Mouse (Mus musculus): ENCODE results near the gene Bcl2a1a. TPM values are rescaled to one million over a fixed set of nuclear protein-coding genes. Genes with fewer than 3 reads are reported as not detected.
"Not testable (repeated sequence)": the region's sequence is repeated elsewhere in the genome, so short reads cannot be mapped to it uniquely, and the experiment has no call there.

Gene Bcl2a1a
- 1.1 and 1.2 TPM in 2 replicates for polyA plus RNA-seq (2014; fragmentation: Nextera tagmentation; extraction: Ambion mirVana)

- not testable (repeated sequence) for H3K27ac ChIP-seq (replicated peaks; ENCODE audit: low read depth, low read length); H3K27me3 ChIP-seq (replicated peaks; ENCODE audit: control insufficient read depth, insufficient read depth, low read length); H3K9me3 ChIP-seq (ENCODE audit: control insufficient read depth, low read length); H3K36me3 ChIP-seq (ENCODE audit: control insufficient read depth, insufficient read depth, low read length); DNase-seq (ENCODE audit: low spot score); H3K9ac ChIP-seq (ENCODE audit: low read depth, low read length); ATAC-seq (ENCODE audit: low read depth); H3K4me3 ChIP-seq (ENCODE audit: low read depth, low read length); H3K4me1 ChIP-seq (ENCODE audit: control insufficient read depth, insufficient read depth, low read length); H3K4me2 ChIP-seq (ENCODE audit: low read depth, low read length)
- WGBS, result 90% methylated on average over 5 of the region's 5 CpGs
Observed at GRCm38 (mm10) chr9:88956670-88957153, at the start of gene Bcl2a1a. Bcl2a1a (plus strand) TSS chr9:88956900.

- H3K36me3 ChIP-seq (ENCODE audit: control insufficient read depth, insufficient read depth, low read length); DNase-seq (ENCODE audit: low spot score); H3K4me2 ChIP-seq (ENCODE audit: low read depth, low read length); H3K4me3 ChIP-seq (ENCODE audit: low read depth, low read length); H3K4me1 ChIP-seq (ENCODE audit: control insufficient read depth, insufficient read depth, low read length); H3K9ac ChIP-seq (ENCODE audit: low read depth, low read length); H3K9me3 ChIP-seq (ENCODE audit: control insufficient read depth, low read length); H3K27ac ChIP-seq (replicated peaks; ENCODE audit: low read depth, low read length); ATAC-seq (ENCODE audit: low read depth); H3K27me3 ChIP-seq (replicated peaks; ENCODE audit: control insufficient read depth, insufficient read depth, low read length): not testable (repeated sequence)
- WGBS, result 71% methylated on average over 4 of the region's 5 CpGs
Observed at GRCm38 (mm10) chr9:88916576-88916975, 40.1 kb upstream of the Bcl2a1a start.

- not testable (repeated sequence) for ATAC-seq (ENCODE audit: low read depth); H3K9ac ChIP-seq (ENCODE audit: low read depth, low read length); H3K4me3 ChIP-seq (ENCODE audit: low read depth, low read length); H3K9me3 ChIP-seq (ENCODE audit: control insufficient read depth, low read length); H3K36me3 ChIP-seq (ENCODE audit: control insufficient read depth, insufficient read depth, low read length); H3K27ac ChIP-seq (replicated peaks; ENCODE audit: low read depth, low read length); DNase-seq (ENCODE audit: low spot score); H3K4me2 ChIP-seq (ENCODE audit: low read depth, low read length); H3K27me3 ChIP-seq (replicated peaks; ENCODE audit: control insufficient read depth, insufficient read depth, low read length); H3K4me1 ChIP-seq (ENCODE audit: control insufficient read depth, insufficient read depth, low read length)
- WGBS, result 20% methylated on average over 1 of the region's 3 CpGs
Observed at GRCm38 (mm10) chr9:88938312-88938711, 18.4 kb upstream of the Bcl2a1a start.

- not testable (repeated sequence) for H3K9ac ChIP-seq (ENCODE audit: low read depth, low read length); H3K4me3 ChIP-seq (ENCODE audit: low read depth, low read length); DNase-seq (ENCODE audit: low spot score); H3K27me3 ChIP-seq (replicated peaks; ENCODE audit: control insufficient read depth, insufficient read depth, low read length); H3K4me1 ChIP-seq (ENCODE audit: control insufficient read depth, insufficient read depth, low read length); H3K36me3 ChIP-seq (ENCODE audit: control insufficient read depth, insufficient read depth, low read length); H3K27ac ChIP-seq (replicated peaks; ENCODE audit: low read depth, low read length); ATAC-seq (ENCODE audit: low read depth); H3K4me2 ChIP-seq (ENCODE audit: low read depth, low read length); H3K9me3 ChIP-seq (ENCODE audit: control insufficient read depth, low read length)
Observed at GRCm38 (mm10) chr9:88951466-88951865, 5.2 kb upstream of the Bcl2a1a start.

GRCm38 (mm10) chr9:88953151-88953550 lies 3.5 kb upstream of the Bcl2a1a start:
- H3K9ac ChIP-seq (ENCODE audit: low read depth, low read length); H3K4me1 ChIP-seq (ENCODE audit: control insufficient read depth, insufficient read depth, low read length); H3K36me3 ChIP-seq (ENCODE audit: control insufficient read depth, insufficient read depth, low read length); H3K4me3 ChIP-seq (ENCODE audit: low read depth, low read length); ATAC-seq (ENCODE audit: low read depth); H3K9me3 ChIP-seq (ENCODE audit: control insufficient read depth, low read length); H3K27ac ChIP-seq (replicated peaks; ENCODE audit: low read depth, low read length); H3K27me3 ChIP-seq (replicated peaks; ENCODE audit: control insufficient read depth, insufficient read depth, low read length); H3K4me2 ChIP-seq (ENCODE audit: low read depth, low read length); DNase-seq (ENCODE audit: low spot score): not testable (repeated sequence)

- DNase-seq (ENCODE audit: low spot score); H3K9me3 ChIP-seq (ENCODE audit: control insufficient read depth, low read length); H3K4me3 ChIP-seq (ENCODE audit: low read depth, low read length); H3K36me3 ChIP-seq (ENCODE audit: control insufficient read depth, insufficient read depth, low read length); H3K9ac ChIP-seq (ENCODE audit: low read depth, low read length); H3K4me2 ChIP-seq (ENCODE audit: low read depth, low read length); H3K27ac ChIP-seq (replicated peaks; ENCODE audit: low read depth, low read length); H3K4me1 ChIP-seq (ENCODE audit: control insufficient read depth, insufficient read depth, low read length); H3K27me3 ChIP-seq (replicated peaks; ENCODE audit: control insufficient read depth, insufficient read depth, low read length): not testable (repeated sequence)
- ATAC-seq (ENCODE audit: low read depth), result peak; percentile 26; the same call in 1 of the 2 replicates
- 80% methylated on average over 1 of the region's 1 CpGs for WGBS
Observed at GRCm38 (mm10) chr9:88955224-88955623, 1.5 kb upstream of the Bcl2a1a start.

- H3K9ac ChIP-seq (ENCODE audit: low read depth, low read length); H3K4me1 ChIP-seq (ENCODE audit: control insufficient read depth, insufficient read depth, low read length); H3K27me3 ChIP-seq (replicated peaks; ENCODE audit: control insufficient read depth, insufficient read depth, low read length); ATAC-seq (ENCODE audit: low read depth); H3K36me3 ChIP-seq (ENCODE audit: control insufficient read depth, insufficient read depth, low read length); H3K27ac ChIP-seq (replicated peaks; ENCODE audit: low read depth, low read length); H3K9me3 ChIP-seq (ENCODE audit: control insufficient read depth, low read length); H3K4me3 ChIP-seq (ENCODE audit: low read depth, low read length); DNase-seq (ENCODE audit: low spot score); H3K4me2 ChIP-seq (ENCODE audit: low read depth, low read length): not testable (repeated sequence)
- WGBS, result 95% methylated on average over 2 of the region's 4 CpGs
Observed at GRCm38 (mm10) chr9:88956035-88956434, 665 bp upstream of the Bcl2a1a start.

GRCm38 (mm10) chr9:88958891-88959290 lies 2.2 kb downstream of the Bcl2a1a start:
- ATAC-seq (ENCODE audit: low read depth), result no peak
- H3K9ac ChIP-seq (ENCODE audit: low read depth, low read length), result no peak overlapping the region
- no peaks in the 10 kb centered on the region for H3K27me3 ChIP-seq (replicated peaks; ENCODE audit: control insufficient read depth, insufficient read depth, low read length)
- no peak overlapping the region for H3K4me2 ChIP-seq (ENCODE audit: low read depth, low read length)
- no peaks in the 10 kb centered on the region for H3K4me1 ChIP-seq (ENCODE audit: control insufficient read depth, insufficient read depth, low read length)
- H3K9me3 ChIP-seq (ENCODE audit: control insufficient read depth, low read length), result no peaks in the 10 kb centered on the region
- no peak for DNase-seq (ENCODE audit: low spot score)
- H3K36me3 ChIP-seq (ENCODE audit: control insufficient read depth, insufficient read depth, low read length), result no peaks in the 10 kb centered on the region
- H3K4me3 ChIP-seq (ENCODE audit: low read depth, low read length), result no peak overlapping the region
- WGBS, result 77% methylated on average over 3 of the region's 3 CpGs
- H3K27ac ChIP-seq (replicated peaks; ENCODE audit: low read depth, low read length), result no peak overlapping the region

GRCm38 (mm10) chr9:88959981-88960380 lies 3.3 kb downstream of the Bcl2a1a start:
- H3K4me1 ChIP-seq (ENCODE audit: control insufficient read depth, insufficient read depth, low read length); H3K4me2 ChIP-seq (ENCODE audit: low read depth, low read length); H3K4me3 ChIP-seq (ENCODE audit: low read depth, low read length); ATAC-seq (ENCODE audit: low read depth); H3K36me3 ChIP-seq (ENCODE audit: control insufficient read depth, insufficient read depth, low read length); H3K9ac ChIP-seq (ENCODE audit: low read depth, low read length); H3K27me3 ChIP-seq (replicated peaks; ENCODE audit: control insufficient read depth, insufficient read depth, low read length); H3K9me3 ChIP-seq (ENCODE audit: control insufficient read depth, low read length); DNase-seq (ENCODE audit: low spot score); H3K27ac ChIP-seq (replicated peaks; ENCODE audit: low read depth, low read length): not testable (repeated sequence)
- WGBS, result 44% methylated on average over 1 of the region's 1 CpGs

Measured in embryonic facial prominence, embryonic 14.5 days (tissue).